In the genomic region with DNA sequence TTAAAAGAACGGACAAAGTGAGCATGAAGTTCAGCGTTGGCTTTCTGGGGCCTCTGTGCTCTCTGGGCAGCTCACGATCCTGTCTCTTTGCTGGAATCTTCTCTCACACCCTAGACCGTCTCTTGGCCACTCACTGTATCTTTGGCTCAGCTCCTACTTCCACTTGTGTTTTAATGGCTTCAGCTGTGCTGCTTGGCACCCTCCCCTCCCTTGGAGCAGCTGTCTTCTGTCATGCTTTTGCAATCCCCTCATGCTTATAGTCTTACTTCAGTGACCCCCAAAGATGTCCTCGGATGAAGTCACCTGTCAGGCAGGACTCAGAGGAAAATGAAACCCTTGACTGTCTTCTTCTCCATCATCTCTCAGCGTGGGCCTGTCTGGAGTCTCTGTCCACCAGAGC, we compare ENCODE assay signal across 10 mouse cellular contexts.
DNase-seq lines count a peak whose midpoint lies in the region; ATAC-seq lines count a peak whose summit lies in the region.
"Had no signal": no experiment of that assay in that cellular context is flagged by ENCODE, and none has a peak within 500 bp of the region (broad histone marks: within the 10 kb centered on the region; RNA-seq: fewer than 3 reads in every experiment).

No protein-coding gene starts in this region.

- no peak overlapping the region for H3K9ac ChIP-seq in embryonic facial prominence, embryonic 14.5 days (ENCODE audit: low read depth, low read length)
- H3K9ac ChIP-seq in kidney, embryonic 16.5 days (replicated peaks; ENCODE audit: low read length), result no peak overlapping the region
- H3K9ac ChIP-seq in midbrain, embryonic 14.5 days (replicated peaks; ENCODE audit: low read length), result no peak overlapping the region
- H3K9ac ChIP-seq: limb, embryonic 15.5 days had no signal

- ATAC-seq in embryonic facial prominence, embryonic 14.5 days (ENCODE audit: low read depth), result peak; percentile 70
- ATAC-seq in kidney, embryonic 16.5 days (ENCODE audit: low FRiP score, low TSS enrichment), result no peak
- no peak for ATAC-seq in midbrain, embryonic 14.5 days (ENCODE audit: low FRiP score, low TSS enrichment)
- ATAC-seq: hindbrain, embryonic 16.5 days had no signal

- no peaks in the 10 kb centered on the region for H3K27me3 ChIP-seq in embryonic facial prominence, embryonic 14.5 days (replicated peaks; ENCODE audit: control insufficient read depth, insufficient read depth, low read length)
- no peaks in the 10 kb centered on the region for H3K27me3 ChIP-seq in embryonic facial prominence, embryonic 10.5 days (replicated peaks; ENCODE audit: low read depth, poor library complexity, severe bottlenecking)
- no peaks in the 10 kb centered on the region for H3K27me3 ChIP-seq in kidney, embryonic 16.5 days (ENCODE audit: insufficient read depth, low read length)
- H3K27me3 ChIP-seq in midbrain, embryonic 14.5 days (ENCODE audit: control insufficient read depth, insufficient read depth, low read length), result no peaks in the 10 kb centered on the region
- H3K27me3 ChIP-seq: limb, embryonic 15.5 days had no signal

- H3K9me3 ChIP-seq in embryonic facial prominence, embryonic 14.5 days (ENCODE audit: control insufficient read depth, low read length), result no peaks in the 10 kb centered on the region
- H3K9me3 ChIP-seq in embryonic facial prominence, embryonic 10.5 days, result no peaks in the 10 kb centered on the region
- H3K9me3 ChIP-seq in kidney, embryonic 16.5 days (ENCODE audit: low read length), result no peaks in the 10 kb centered on the region
- H3K9me3 ChIP-seq in midbrain, embryonic 14.5 days (ENCODE audit: control insufficient read depth, low read length), result no peaks in the 10 kb centered on the region
- H3K9me3 ChIP-seq: limb, embryonic 15.5 days had no signal

- H3K27ac ChIP-seq in embryonic facial prominence, embryonic 14.5 days (replicated peaks; ENCODE audit: low read depth, low read length), result no peak overlapping the region
- H3K27ac ChIP-seq in embryonic facial prominence, embryonic 10.5 days (replicated peaks), result no peak overlapping the region
- H3K27ac ChIP-seq in kidney, embryonic 16.5 days (ENCODE audit: low read length), result no peak overlapping the region
- no peak overlapping the region for H3K27ac ChIP-seq in midbrain, embryonic 14.5 days (replicated peaks; ENCODE audit: low read depth, low read length)
- H3K27ac ChIP-seq: limb, embryonic 15.5 days had no signal

- no peak overlapping the region for H3K4me3 ChIP-seq in embryonic facial prominence, embryonic 14.5 days (ENCODE audit: low read depth, low read length)
- no peak overlapping the region for H3K4me3 ChIP-seq in embryonic facial prominence, embryonic 10.5 days
- no peak overlapping the region for H3K4me3 ChIP-seq in kidney, embryonic 16.5 days (ENCODE audit: low read length)
- no peak overlapping the region for H3K4me3 ChIP-seq in midbrain, embryonic 14.5 days (replicated peaks; ENCODE audit: low read depth, low read length)
- H3K4me3 ChIP-seq: limb, embryonic 15.5 days had no signal

- DNase-seq in embryonic facial prominence, embryonic 14.5 days (ENCODE audit: low spot score), result peak; percentile 63
- DNase-seq in embryonic facial prominence, embryonic 10.5 days (ENCODE audit: low spot score), result no peak
- DNase-seq in kidney, postnatal 10 days, result peak; percentile 71
- peak; percentile 79 for DNase-seq in gastrocnemius, postnatal 25 days
- peak; percentile 39 for DNase-seq in lung, postnatal 14 days
- no peak for DNase-seq in ovary, postnatal 10 days (ENCODE audit: low spot score)
- no peak for DNase-seq in midbrain, embryonic 14.5 days

- H3K4me1 ChIP-seq in embryonic facial prominence, embryonic 14.5 days (ENCODE audit: control insufficient read depth, insufficient read depth, low read length), result peaks cover 9% of the 10 kb centered on the region
- peaks cover 26% of the 10 kb centered on the region for H3K4me1 ChIP-seq in embryonic facial prominence, embryonic 10.5 days
- peaks cover 12% of the 10 kb centered on the region for H3K4me1 ChIP-seq in kidney, embryonic 16.5 days (ENCODE audit: insufficient read depth, low read length)
- H3K4me1 ChIP-seq in midbrain, embryonic 14.5 days (ENCODE audit: control insufficient read depth, insufficient read depth, low read length), result no peaks in the 10 kb centered on the region

- no peak overlapping the region for H3K4me2 ChIP-seq in embryonic facial prominence, embryonic 14.5 days (ENCODE audit: low read depth, low read length)
- no peak overlapping the region for H3K4me2 ChIP-seq in kidney, embryonic 16.5 days (replicated peaks; ENCODE audit: low read depth, low read length)
- H3K4me2 ChIP-seq in midbrain, embryonic 14.5 days (ENCODE audit: low read length), result no peak overlapping the region
- H3K4me2 ChIP-seq: limb, embryonic 15.5 days had no signal

- no peaks in the 10 kb centered on the region for H3K36me3 ChIP-seq in embryonic facial prominence, embryonic 14.5 days (ENCODE audit: control insufficient read depth, insufficient read depth, low read length)
- no peaks in the 10 kb centered on the region for H3K36me3 ChIP-seq in embryonic facial prominence, embryonic 10.5 days (replicated peaks)
- no peaks in the 10 kb centered on the region for H3K36me3 ChIP-seq in kidney, embryonic 16.5 days (ENCODE audit: insufficient read depth, low read length)
- H3K36me3 ChIP-seq in midbrain, embryonic 14.5 days (ENCODE audit: control insufficient read depth, insufficient read depth, low read length), result no peaks in the 10 kb centered on the region
- H3K36me3 ChIP-seq: limb, embryonic 15.5 days had no signal

- 87% methylated on average over 6 of the region's 6 CpGs for WGBS in embryonic facial prominence, embryonic 14.5 days
- 95% methylated on average over 6 of the region's 6 CpGs for WGBS in embryonic facial prominence, embryonic 10.5 days
- WGBS in kidney, embryonic 16.5 days, result 69% methylated on average over 6 of the region's 6 CpGs
- WGBS in midbrain, embryonic 14.5 days, result 92% methylated on average over 6 of the region's 6 CpGs

Comparison
In these comparisons a context has a peak if more than half of its experiments do, and no peak if none do; other contexts are left out.
1. DNase-seq: peak in embryonic facial prominence, embryonic 14.5 days (single experiment), kidney, postnatal 10 days (single experiment), gastrocnemius, postnatal 25 days (single experiment) and lung, postnatal 14 days (single experiment); none in embryonic facial prominence, embryonic 10.5 days (single experiment), ovary, postnatal 10 days (single experiment) and midbrain, embryonic 14.5 days (single experiment).